Mouse (Mus musculus) C2C12 (cell line): ENCODE data around the gene Arfgap3. TPM values are rescaled to one million over a fixed set of nuclear protein-coding genes. Genes with fewer than 3 reads are reported as not detected.
"Not testable (repeated sequence)": the region's sequence is repeated elsewhere in the genome, so short reads cannot be mapped to it uniquely, and the experiment has no call there.

Source experiments
- H3K27me3 ChIP-seq: one replicate; pipeline ENCODE4 v1.6.1; 2011; ENCODE audit not compliant: control insufficient read depth, insufficient read depth, insufficient read length
- H3K36me3 ChIP-seq: one replicate; pipeline ENCODE4 v1.6.1; 2011; ENCODE audit not compliant: control insufficient read depth, insufficient read depth
- H3K4me3 ChIP-seq: one replicate; pipeline ENCODE4 v1.5.1; 2011; ENCODE audit warnings: mild to moderate bottlenecking, control low read depth; ENCODE audit not compliant: poor library complexity, insufficient read depth, severe bottlenecking
- H3K79me2 ChIP-seq: one replicate; pipeline ENCODE4 v1.6.1; 2011; ENCODE audit not compliant: control insufficient read depth, insufficient read depth
- H3K79me3 ChIP-seq: one replicate; pipeline ENCODE4 v1.6.1; 2011; ENCODE audit warnings: low read depth, control low read depth
- H3ac ChIP-seq: one replicate; pipeline ENCODE3; 2011; ENCODE audit warnings: low read depth; ENCODE audit not compliant: control insufficient read depth, insufficient read length
- CEBPB ChIP-seq: IDR thresholded peaks from one replicate; pipeline ENCODE4 v1.6.1; 2011; ENCODE audit warnings: low read depth, mild to moderate bottlenecking, control low read depth, moderate library complexity
- CTCF ChIP-seq: IDR thresholded peaks from one replicate; pipeline ENCODE4 v1.5.1; 2011; ENCODE audit not compliant: control insufficient read depth, insufficient read depth, insufficient read length
- FOSL1 ChIP-seq: IDR thresholded peaks from one replicate; pipeline ENCODE4 v1.8.0; 2011; ENCODE audit warnings: mild to moderate bottlenecking, low read length; ENCODE audit not compliant: poor library complexity, insufficient read depth, severe bottlenecking
- MAX ChIP-seq: IDR thresholded peaks from one replicate; pipeline ENCODE4 v1.6.1; 2011; ENCODE audit warnings: mild to moderate bottlenecking, control low read depth
- MYOD1 ChIP-seq: IDR thresholded peaks from one replicate; pipeline ENCODE4 v1.6.1; 2011; ENCODE audit warnings: low read depth; ENCODE audit not compliant: control insufficient read depth, insufficient read length
- MYOG ChIP-seq: IDR thresholded peaks from one replicate; pipeline ENCODE4 v1.6.1; 2011; ENCODE audit not compliant: control insufficient read depth, insufficient read length; ENCODE audit errors: extremely low read depth
- USF1 ChIP-seq: IDR thresholded peaks from one replicate; pipeline ENCODE4 v1.6.1; 2011; ENCODE audit warnings: low read depth, mild to moderate bottlenecking, control low read depth, moderate library complexity
- polyA plus RNA-seq: library from polyadenylated mRNA; unstranded; fragments of >200 nt; fragmentation: generic; extraction: Trizol; gene quantifications from one replicate; pipeline ENCODE4 v1.2.1, GENCODE M21; 2012; ENCODE audit warnings: missing spikeins

Gene Arfgap3
- polyA plus RNA-seq, 1 experiment: 39.6 TPM

DNA sequence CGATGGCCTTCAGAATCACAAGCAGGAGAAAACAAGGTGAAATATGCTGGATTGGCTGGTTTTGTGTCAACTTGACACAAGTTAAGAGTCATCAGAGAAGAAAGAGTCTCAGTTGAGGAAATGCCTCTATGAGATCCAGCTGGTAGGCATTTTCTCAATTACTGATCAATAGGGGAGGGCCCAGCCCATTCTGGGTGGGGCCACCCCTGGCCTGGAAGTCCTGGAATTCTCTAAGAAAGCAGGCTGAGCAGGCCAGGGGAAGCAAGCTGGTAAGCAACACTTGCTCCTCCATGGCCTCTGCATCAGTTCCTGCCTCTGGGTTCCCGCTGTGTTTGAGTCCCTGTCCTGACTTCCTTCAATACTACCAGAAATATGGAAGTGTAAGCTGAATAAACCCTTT, 27.0 kb downstream of the Arfgap3 start:
- H3K36me3 ChIP-seq: peaks cover 72% of the 10 kb centered on the region
- no peaks in the 10 kb centered on the region for H3K79me3 ChIP-seq
- H3K27me3 ChIP-seq: no peaks in the 10 kb centered on the region
- TF ChIP-seq CEBPB (no peak), USF1 (no peak), FOSL1 (no peak), MYOG (no peak), MAX (no peak), CTCF (no peak), MYOD1 (no peak)
- H3K4me3 ChIP-seq: no peak overlapping the region
- no peak overlapping the region for H3ac ChIP-seq
- no peaks in the 10 kb centered on the region for H3K79me2 ChIP-seq

DNA sequence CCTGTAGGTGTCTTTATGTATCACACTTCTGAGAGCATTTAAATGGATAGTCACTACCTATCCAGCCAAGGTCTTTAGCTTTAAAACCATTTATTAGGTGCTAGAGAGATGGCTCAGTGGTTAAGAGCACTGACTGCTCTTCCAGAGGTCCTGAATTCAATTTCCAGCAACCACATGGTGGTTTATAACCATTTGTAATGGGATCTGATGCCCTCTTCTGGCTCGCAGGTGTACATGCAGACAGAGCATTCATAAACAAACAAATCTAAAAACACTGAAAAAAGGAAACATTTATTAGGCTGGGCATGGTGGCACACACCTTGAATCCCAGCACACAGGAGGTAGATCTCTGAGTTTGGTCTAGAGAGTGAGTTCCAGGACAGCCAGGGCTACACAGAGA, 35.1 kb downstream of the Arfgap3 start:
- H3K79me2 ChIP-seq: no peaks in the 10 kb centered on the region
- TF ChIP-seq MYOG (no peak), FOSL1 (no peak), MYOD1 (no peak), CEBPB (no peak), MAX (no peak), CTCF (no peak), USF1 (no peak)
- H3K79me3 ChIP-seq: no peaks in the 10 kb centered on the region
- H3K27me3 ChIP-seq: no peaks in the 10 kb centered on the region
- peaks cover 72% of the 10 kb centered on the region for H3K36me3 ChIP-seq
- H3ac ChIP-seq: no peak overlapping the region
- H3K4me3 ChIP-seq: no peak overlapping the region

DNA sequence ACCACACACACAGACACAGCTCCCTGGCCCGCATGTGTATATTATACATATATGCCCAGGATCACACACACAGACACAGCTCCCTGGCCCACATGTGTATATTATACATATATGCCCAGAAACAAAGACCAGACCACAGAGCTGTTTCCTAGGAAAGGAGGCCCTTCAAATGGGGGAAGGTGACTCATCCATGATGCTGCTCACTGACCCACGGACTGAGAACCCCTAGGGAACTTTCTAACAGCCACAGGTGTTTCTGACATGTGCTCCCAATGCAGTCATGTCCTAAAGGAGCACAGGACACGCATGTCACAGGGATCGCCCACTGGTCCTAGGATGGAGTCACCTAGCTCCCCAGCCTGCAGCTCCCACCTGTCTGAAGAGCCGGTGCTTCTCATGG, 40.2 kb downstream of the Arfgap3 start:
- no peaks in the 10 kb centered on the region for H3K79me2 ChIP-seq
- no peak overlapping the region for H3ac ChIP-seq
- H3K4me3 ChIP-seq: no peak overlapping the region
- no peaks in the 10 kb centered on the region for H3K27me3 ChIP-seq
- peaks cover 80% of the 10 kb centered on the region for H3K36me3 ChIP-seq
- H3K79me3 ChIP-seq: no peaks in the 10 kb centered on the region
- TF ChIP-seq CTCF (no peak), FOSL1 (no peak), MYOD1 (no peak), CEBPB (no peak), MYOG (no peak), USF1 (no peak)

DNA sequence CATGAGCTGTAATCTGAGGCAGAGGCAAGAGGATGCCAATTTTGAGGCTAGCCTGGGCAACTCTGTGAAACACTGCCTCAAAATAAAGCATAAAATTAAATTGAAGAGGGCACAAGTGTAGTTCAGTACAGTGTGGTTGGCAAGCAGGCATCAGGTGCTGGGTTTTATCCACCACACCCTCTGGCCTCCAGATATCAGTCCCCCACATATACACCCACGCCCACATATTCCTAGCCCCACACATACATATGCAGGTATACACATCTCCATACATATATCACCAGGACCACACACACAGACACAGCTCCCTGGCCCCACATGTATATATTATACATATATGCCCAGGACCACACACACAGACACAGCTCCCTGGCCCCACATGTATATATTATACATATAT, 41.3 kb downstream of the Arfgap3 start:
- not testable (repeated sequence) for H3K79me2 ChIP-seq, H3K79me3 ChIP-seq, H3K4me3 ChIP-seq, H3ac ChIP-seq, H3K27me3 ChIP-seq
- peaks cover 75% of the 10 kb centered on the region for H3K36me3 ChIP-seq

DNA sequence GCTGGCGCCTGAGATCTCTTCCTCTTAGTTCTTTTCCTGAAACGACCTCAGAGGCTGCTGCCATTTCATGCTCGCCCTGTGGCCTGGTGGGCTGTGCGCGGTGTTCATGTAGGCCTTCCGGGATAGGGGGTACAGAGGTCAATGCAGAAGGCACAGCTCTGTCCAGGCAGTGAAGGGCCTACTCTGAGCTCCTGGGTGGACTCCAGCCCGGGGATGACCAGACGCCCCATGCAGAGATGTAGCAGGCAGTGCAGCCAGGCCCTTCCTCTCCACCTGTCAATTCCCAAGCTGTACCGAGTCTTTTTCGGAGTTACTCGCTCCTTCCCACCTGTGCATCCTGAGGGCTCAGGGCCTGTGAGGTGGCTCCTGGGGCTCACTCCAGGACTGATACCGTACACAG, 43.9 kb downstream of the Arfgap3 start:
- Histone ChIP-seq H3K4me3 (no peak overlapping the region), H3K36me3 (peaks cover 52% of the 10 kb centered on the region)
- TF ChIP-seq USF1 (no peak), CEBPB (no peak), MAX (no peak), MYOD1 (no peak), MYOG (no peak), FOSL1 (no peak), CTCF (no peak)

DNA sequence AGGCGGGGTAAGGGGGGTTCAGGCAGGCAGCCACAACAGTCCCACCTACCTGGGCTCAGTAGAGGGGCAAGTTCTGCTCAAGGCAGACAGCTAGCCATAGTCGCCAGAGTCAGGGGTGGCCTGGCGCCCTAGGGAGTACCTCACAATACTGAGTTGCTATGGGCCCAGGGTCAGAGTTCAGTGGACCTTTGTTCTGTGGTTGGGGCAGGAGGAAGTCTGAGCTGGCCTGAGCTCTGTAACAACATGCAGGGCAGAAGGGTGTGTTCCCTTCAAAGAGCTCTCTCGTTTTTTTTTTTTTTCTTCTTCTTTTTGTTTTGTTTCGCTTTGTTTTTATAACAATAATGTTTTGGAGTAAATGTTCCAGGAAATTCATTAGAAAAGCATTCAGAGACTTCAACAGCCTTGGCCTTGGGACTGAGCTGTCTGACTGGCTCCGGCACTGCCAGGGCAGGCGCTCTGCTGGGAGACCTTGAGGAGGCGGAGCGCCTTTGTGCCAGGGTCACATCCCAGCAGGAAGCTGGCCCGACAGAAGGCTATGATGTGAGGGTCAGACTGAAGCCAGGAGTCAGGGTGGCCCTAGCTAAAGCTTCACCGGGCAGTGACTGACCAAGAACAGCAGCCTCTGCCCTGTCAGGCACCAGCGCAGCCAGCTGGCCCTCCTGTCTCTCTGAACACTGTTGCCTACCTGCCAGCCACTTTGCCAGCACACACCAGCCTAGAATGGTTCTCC, 44.7 kb downstream of the Arfgap3 start:
- no peak for TF ChIP-seq MYOG
- no peak for TF ChIP-seq CEBPB
- TF ChIP-seq FOSL1: no peak
- TF ChIP-seq MAX: no peak
- TF ChIP-seq MYOD1: no peak
- no peak for TF ChIP-seq USF1
- TF ChIP-seq CTCF: no peak
- Histone ChIP-seq H3ac (no peak overlapping the region), H3K27me3 (no peaks in the 10 kb centered on the region), H3K79me3 (no peaks in the 10 kb centered on the region), H3K36me3 (peaks cover 54% of the 10 kb centered on the region), H3K79me2 (no peaks in the 10 kb centered on the region), H3K4me3 (no peak overlapping the region)

More for the DNA sequence above, 43.9 kb downstream of the Arfgap3 start:
- Histone ChIP-seq H3K27me3 (no peaks in the 10 kb centered on the region), H3ac (no peak overlapping the region), H3K79me3 (no peaks in the 10 kb centered on the region), H3K79me2 (no peaks in the 10 kb centered on the region)

DNA sequence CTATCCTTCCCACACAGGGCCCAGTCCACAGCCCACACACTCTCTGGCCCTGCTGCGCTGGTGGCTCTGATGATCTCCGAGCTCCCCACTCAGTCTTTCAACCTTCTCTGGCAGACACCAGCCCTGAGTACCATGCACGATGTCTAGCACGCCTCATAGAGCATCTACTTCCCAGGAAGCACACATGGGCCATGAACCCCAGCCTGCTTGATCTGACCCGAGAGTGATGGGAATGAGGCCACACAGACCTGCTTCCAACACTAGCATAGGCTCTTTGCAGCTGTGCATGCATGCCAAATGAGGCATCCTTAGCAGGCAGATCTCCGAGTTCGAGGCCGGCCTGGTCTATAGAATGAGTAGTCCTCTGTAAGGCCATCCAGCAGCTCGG, 45.2 kb downstream of the Arfgap3 start:
- H3K4me3 ChIP-seq: no peak overlapping the region
- no peaks in the 10 kb centered on the region for H3K79me3 ChIP-seq
- peaks cover 54% of the 10 kb centered on the region for H3K36me3 ChIP-seq
- TF ChIP-seq MYOD1 (no peak), MYOG (no peak)
- no peaks in the 10 kb centered on the region for H3K79me2 ChIP-seq
- no peak overlapping the region for H3ac ChIP-seq
- no peaks in the 10 kb centered on the region for H3K27me3 ChIP-seq
